Mouse (Mus musculus): Measurements from ENCODE around the gene Ovol3. TPM values are rescaled to one million over a fixed set of nuclear protein-coding genes. Genes with fewer than 3 reads are reported as not detected.
A peak's percentile ranks its signal among the peaks of the same experiment; 100 is the strongest.
"Not testable (repeated sequence)": the region's sequence is repeated elsewhere in the genome, so short reads cannot be mapped to it uniquely, and the experiment has no call there.

Ovol3 gene
- polyA plus RNA-seq, 1 experiment from 2014 or later, result not detected

DNA sequence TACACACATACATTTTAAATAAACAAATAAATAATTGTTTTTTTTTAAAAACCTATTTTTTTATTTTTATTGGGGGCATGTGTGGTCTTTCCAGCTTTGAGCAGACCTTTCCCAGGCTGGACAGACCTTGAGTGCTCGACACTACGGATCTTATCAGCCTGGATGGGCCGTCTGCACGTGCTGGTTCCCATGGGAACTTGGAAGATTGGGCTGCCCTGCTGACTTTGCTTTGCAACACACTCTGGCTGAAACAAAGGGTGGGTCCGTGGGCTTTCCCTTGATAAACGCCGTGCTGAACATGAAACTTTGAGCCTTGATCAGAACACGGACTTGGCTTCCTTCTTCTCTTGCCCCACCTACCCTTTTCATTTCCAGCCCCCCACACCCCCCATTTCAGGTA is 31.1 kb downstream of the Ovol3 start:
- peak; percentile 53; the same call in 1 of the 2 replicates for ATAC-seq (replicated peaks; ENCODE audit: low FRiP score, low TSS enrichment, low read depth)
- Histone ChIP-seq H3K9ac (ENCODE audit: low read length) (no peak overlapping the region), H3K9me3 (ENCODE audit: control insufficient read depth, low read length) (no peaks in the 10 kb centered on the region), H3K4me2 (ENCODE audit: low read length) (0 out of 2 replicates have a peak overlapping the region, but pooled peaks have one; percentile 15), H3K27ac (ENCODE audit: low read depth) (no peak overlapping the region), H3K27me3 (replicated peaks; ENCODE audit: control insufficient read depth, insufficient read depth, low read length) (no peaks in the 10 kb centered on the region), H3K4me3 (ENCODE audit: low read depth, low read length) (no peak overlapping the region), H3K36me3 (ENCODE audit: control insufficient read depth, insufficient read depth, low read length) (no peaks in the 10 kb centered on the region), H3K4me1 (replicated peaks; ENCODE audit: control insufficient read depth, insufficient read depth, low read length) (no peaks in the 10 kb centered on the region)
- DNase-seq (ENCODE audit: low spot score), result no peak
- 38% methylated on average over 8 of the region's 8 CpGs for WGBS

DNA sequence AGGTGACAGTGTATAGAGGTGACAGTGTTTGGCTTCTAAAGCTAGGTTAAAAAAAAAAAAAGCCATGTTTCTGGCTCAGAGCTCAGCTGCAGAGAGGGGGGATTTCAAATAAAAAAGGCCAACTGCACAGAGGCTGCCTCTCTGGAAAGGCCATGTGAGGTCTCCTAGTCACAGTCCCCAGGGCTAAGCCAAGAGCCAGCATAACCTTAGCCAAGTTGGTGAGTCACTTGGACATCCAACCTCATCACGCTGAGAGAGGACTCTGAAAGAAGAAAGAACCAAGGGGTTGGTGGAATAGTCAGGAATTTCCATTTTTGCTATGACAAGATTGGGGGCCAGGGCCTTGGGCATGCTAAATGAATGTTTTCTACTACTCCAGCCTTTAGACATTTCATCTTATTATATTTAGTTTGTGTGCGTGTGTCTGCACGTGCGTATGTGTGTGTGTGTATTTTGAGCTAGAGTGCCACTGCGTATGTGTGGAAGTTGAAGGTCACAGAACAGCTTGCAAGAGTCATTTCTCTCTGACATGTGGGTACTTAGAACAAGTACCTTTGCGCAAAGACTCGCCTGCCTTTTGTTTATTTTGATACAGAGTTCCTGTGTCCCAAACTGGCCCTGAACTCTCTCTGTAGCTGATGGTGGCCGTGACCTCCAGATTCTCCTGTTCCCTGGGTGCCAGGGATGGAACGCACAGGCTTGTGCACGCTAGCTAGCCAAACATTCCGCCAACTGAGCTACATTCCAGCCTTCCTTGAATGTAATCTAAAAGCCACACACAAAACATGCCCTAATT is 32.4 kb downstream of the Ovol3 start:
- Histone ChIP-seq H3K27me3 (replicated peaks; ENCODE audit: control insufficient read depth, insufficient read depth, low read length) (no peaks in the 10 kb centered on the region), H3K36me3 (ENCODE audit: control insufficient read depth, insufficient read depth, low read length) (no peaks in the 10 kb centered on the region), H3K4me1 (replicated peaks; ENCODE audit: control insufficient read depth, insufficient read depth, low read length) (peaks cover 3% of the 10 kb centered on the region; the same call in 1 of the 2 replicates), H3K9me3 (ENCODE audit: control insufficient read depth, low read length) (no peaks in the 10 kb centered on the region), H3K9ac (ENCODE audit: low read length) (no peak overlapping the region), H3K4me3 (ENCODE audit: low read depth, low read length) (no peak overlapping the region), H3K4me2 (ENCODE audit: low read length) (no peak overlapping the region), H3K27ac (ENCODE audit: low read depth) (no peak overlapping the region)
- no peak for ATAC-seq (replicated peaks; ENCODE audit: low FRiP score, low TSS enrichment, low read depth)
- WGBS, result 69% methylated on average over 11 of the region's 11 CpGs
- DNase-seq (ENCODE audit: low spot score), result no peak

DNA sequence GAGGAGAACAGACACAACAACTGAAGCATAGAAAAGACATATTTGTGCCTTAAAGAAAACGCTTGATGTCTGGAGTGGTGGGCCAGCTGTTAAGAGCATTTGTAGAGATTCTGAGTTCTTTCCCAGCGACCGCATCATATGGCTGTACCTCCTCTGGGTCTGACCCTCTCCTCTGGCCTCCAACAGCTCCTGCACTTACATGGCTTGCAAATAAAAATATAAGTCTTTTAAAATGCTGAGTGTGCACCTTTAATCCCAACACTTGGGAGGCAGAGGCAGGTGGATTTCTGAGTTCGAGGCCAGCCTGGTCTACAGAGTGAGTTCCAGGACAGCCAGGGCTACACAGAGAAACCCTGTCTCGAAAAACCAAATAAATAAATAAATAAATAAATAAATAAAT is 34.9 kb downstream of the Ovol3 start:
- WGBS, result 89% methylated on average over 5 of the region's 5 CpGs

DNA sequence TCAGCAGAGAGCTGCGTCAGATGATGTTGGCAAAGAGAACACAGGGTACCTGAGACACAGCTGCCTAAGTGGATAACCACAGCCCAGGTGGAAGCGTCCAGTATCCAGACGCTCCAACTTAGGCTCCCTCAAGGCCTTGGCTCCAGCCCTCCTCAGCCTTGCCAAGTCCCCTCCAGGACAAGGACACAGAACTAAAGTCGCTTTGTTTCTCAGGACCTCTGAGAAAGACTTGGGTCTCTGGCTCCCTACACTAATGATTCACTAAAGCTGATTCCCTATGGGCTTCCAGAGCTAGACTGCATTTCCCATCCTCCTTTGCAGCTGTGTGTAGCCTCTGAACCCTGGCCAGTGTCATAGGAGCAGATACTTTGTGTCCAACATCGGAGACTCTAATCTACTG is 35.3 kb downstream of the Ovol3 start:
- Histone ChIP-seq H3K9ac (ENCODE audit: low read length) (no peak overlapping the region), H3K27ac (ENCODE audit: low read depth) (no peak overlapping the region), H3K9me3 (ENCODE audit: control insufficient read depth, low read length) (no peaks in the 10 kb centered on the region), H3K4me3 (ENCODE audit: low read depth, low read length) (no peak overlapping the region), H3K27me3 (replicated peaks; ENCODE audit: control insufficient read depth, insufficient read depth, low read length) (no peaks in the 10 kb centered on the region), H3K4me2 (ENCODE audit: low read length) (no peak overlapping the region), H3K4me1 (replicated peaks; ENCODE audit: control insufficient read depth, insufficient read depth, low read length) (peaks cover 6% of the 10 kb centered on the region), H3K36me3 (ENCODE audit: control insufficient read depth, insufficient read depth, low read length) (no peaks in the 10 kb centered on the region)
- ATAC-seq (replicated peaks; ENCODE audit: low FRiP score, low TSS enrichment, low read depth), result no peak
- WGBS, result 76% methylated on average over 5 of the region's 5 CpGs
- no peak for DNase-seq (ENCODE audit: low spot score)

More for the DNA sequence above, 34.9 kb downstream of the Ovol3 start:
- not testable (repeated sequence) for H3K4me2 ChIP-seq (ENCODE audit: low read length); ATAC-seq (replicated peaks; ENCODE audit: low FRiP score, low TSS enrichment, low read depth); H3K36me3 ChIP-seq (ENCODE audit: control insufficient read depth, insufficient read depth, low read length); H3K27me3 ChIP-seq (replicated peaks; ENCODE audit: control insufficient read depth, insufficient read depth, low read length); H3K4me3 ChIP-seq (ENCODE audit: low read depth, low read length); H3K9me3 ChIP-seq (ENCODE audit: control insufficient read depth, low read length); H3K9ac ChIP-seq (ENCODE audit: low read length); H3K27ac ChIP-seq (ENCODE audit: low read depth); DNase-seq (ENCODE audit: low spot score); H3K4me1 ChIP-seq (replicated peaks; ENCODE audit: control insufficient read depth, insufficient read depth, low read length)

DNA sequence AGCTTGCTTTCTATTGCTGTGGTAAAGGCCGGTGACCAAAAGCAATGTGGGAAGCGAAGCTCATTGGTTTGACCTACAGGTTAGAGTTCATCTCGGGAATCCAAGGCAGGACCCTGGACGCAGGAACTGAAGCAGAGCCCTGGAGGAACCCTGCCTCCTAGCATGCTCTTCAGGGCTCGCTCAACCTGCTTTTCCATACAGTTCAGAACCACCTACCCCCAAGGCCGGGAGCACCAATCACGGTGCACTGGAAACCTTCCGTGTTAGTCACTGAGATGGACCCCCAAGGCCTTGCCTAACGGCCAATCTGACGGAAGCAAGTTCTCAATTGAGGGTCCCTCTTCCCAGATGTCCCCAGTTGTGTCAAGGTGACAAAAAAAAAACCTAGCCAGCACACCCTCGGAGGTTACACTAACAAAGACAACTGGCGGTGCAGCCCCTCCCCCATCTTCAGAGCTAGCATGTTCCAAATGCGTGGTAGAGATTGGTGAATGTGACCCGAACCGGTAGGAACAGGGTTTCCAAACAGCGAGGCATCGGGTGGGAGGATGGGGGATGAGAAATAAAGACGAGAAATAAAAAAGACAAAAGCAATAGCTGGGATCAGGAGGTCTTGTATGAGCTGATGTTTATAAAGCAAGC is 35.9 kb downstream of the Ovol3 start:
- 76% methylated on average over 18 of the region's 18 CpGs for WGBS
- Histone ChIP-seq H3K27ac (ENCODE audit: low read depth) (no peak overlapping the region), H3K9ac (ENCODE audit: low read length) (no peak overlapping the region), H3K4me1 (replicated peaks; ENCODE audit: control insufficient read depth, insufficient read depth, low read length) (peaks cover 7% of the 10 kb centered on the region), H3K27me3 (replicated peaks; ENCODE audit: control insufficient read depth, insufficient read depth, low read length) (no peaks in the 10 kb centered on the region), H3K4me3 (ENCODE audit: low read depth, low read length) (no peak overlapping the region), H3K9me3 (ENCODE audit: control insufficient read depth, low read length) (no peaks in the 10 kb centered on the region), H3K4me2 (ENCODE audit: low read length) (no peak overlapping the region), H3K36me3 (ENCODE audit: control insufficient read depth, insufficient read depth, low read length) (no peaks in the 10 kb centered on the region)
- DNase-seq (ENCODE audit: low spot score), result no peak
- no peak for ATAC-seq (replicated peaks; ENCODE audit: low FRiP score, low TSS enrichment, low read depth)

DNA sequence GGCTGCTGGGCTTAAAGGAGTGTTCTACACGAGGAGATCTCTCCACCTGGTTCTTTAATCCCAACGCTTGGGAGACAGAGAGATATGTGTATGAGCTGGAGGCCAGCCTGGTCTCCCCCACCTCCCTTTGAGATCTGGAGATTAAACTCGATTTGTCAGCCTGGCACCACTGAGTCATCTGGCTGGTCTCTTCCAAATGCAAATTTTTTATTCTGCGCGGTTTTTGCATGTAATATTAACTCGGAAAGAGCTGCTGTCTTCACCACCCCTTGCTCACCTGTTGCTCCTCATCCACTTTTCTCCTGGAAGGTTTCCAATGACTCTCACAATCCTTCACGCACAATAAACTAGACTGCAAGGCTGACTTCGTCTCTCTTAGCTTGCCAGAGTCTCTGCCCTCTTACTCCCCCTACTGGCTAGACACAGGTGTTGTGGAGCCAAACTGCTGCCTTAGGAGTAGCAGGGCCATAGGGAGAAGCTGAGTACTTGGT is 37.0 kb downstream of the Ovol3 start, which contains the start of gene Capns1:
TSS of gene Capns1 (minus strand) at position 331 of the 491 bp plus-strand sequence.
- ATAC-seq (replicated peaks; ENCODE audit: low FRiP score, low TSS enrichment, low read depth) (no peak), DNase-seq (ENCODE audit: low spot score) (peak; percentile 81)
- 7% methylated on average over 8 of the region's 8 CpGs for WGBS
- Histone ChIP-seq H3K27me3 (replicated peaks; ENCODE audit: control insufficient read depth, insufficient read depth, low read length) (no peaks in the 10 kb centered on the region), H3K9me3 (ENCODE audit: control insufficient read depth, low read length) (no peaks in the 10 kb centered on the region), H3K9ac (ENCODE audit: low read length) (no peak within 1 kb of the TSS), H3K4me2 (ENCODE audit: low read length) (peak within 1 kb of the TSS; percentile 27; the same call in 1 of the 2 replicates), H3K4me1 (replicated peaks; ENCODE audit: control insufficient read depth, insufficient read depth, low read length) (peaks cover 7% of the 10 kb centered on the region), H3K27ac (ENCODE audit: low read depth) (no peak within 1 kb of the TSS; the same call in 1 of the 2 replicates), H3K36me3 (ENCODE audit: control insufficient read depth, insufficient read depth, low read length) (no peaks in the 10 kb centered on the region), H3K4me3 (ENCODE audit: low read depth, low read length) (no peak within 1 kb of the TSS)

DNA sequence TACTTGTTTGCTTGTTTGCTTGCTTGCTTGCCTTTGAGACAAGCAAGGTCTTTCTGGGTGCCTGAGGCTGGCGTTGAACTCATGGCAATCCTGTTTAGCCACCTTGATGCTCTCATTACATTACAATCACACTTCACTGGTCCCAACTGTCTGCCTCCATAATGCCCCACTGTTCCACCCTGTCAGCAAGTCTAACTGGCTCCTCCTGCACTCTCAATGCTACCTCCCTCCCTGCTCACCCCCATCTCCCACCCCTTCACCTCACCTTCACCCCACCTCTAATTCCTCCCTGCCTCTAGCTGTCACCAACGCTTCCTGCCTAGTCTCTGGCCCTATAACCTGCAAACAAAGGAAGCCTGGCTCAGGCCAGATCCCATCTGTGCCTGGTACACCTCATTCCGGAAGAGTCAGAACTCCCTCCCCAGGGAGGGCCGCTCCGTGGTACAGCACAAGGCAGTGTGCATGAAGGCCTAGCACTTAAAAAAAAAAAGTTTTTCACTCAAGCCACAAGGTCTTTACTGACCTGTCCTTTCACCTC is 37.9 kb downstream of the Ovol3 start:
- DNase-seq (ENCODE audit: low spot score), result no peak
- no peak for ATAC-seq (replicated peaks; ENCODE audit: low FRiP score, low TSS enrichment, low read depth)
- Histone ChIP-seq H3K9ac (ENCODE audit: low read length) (no peak overlapping the region), H3K9me3 (ENCODE audit: control insufficient read depth, low read length) (no peaks in the 10 kb centered on the region), H3K4me2 (ENCODE audit: low read length) (no peak overlapping the region), H3K4me3 (ENCODE audit: low read depth, low read length) (no peak overlapping the region), H3K36me3 (ENCODE audit: control insufficient read depth, insufficient read depth, low read length) (no peaks in the 10 kb centered on the region; the same call in 1 of the 2 replicates), H3K27ac (ENCODE audit: low read depth) (no peak overlapping the region; the same call in 1 of the 2 replicates), H3K27me3 (replicated peaks; ENCODE audit: control insufficient read depth, insufficient read depth, low read length) (no peaks in the 10 kb centered on the region), H3K4me1 (replicated peaks; ENCODE audit: control insufficient read depth, insufficient read depth, low read length) (peaks cover 15% of the 10 kb centered on the region)
- 43% methylated on average over 5 of the region's 5 CpGs for WGBS

DNA sequence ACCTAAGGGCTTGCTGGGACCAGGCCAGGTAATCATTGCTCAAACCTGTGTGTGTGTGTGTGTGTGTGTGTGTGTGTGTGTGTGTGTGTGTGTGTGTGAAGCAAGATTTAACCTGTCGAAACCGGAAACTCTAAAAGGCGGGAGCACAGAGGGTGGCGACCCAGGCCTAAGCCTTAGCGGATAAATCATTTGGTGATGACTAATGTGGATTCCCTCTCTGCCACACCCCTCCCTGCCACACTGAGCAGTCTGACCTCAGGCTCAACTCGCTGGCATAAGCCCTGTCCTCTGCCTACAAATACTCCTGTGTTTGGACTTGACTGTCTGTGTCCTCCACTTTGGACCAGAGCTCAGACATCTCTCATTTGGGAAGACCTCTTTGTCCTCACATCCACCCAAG is 39.4 kb downstream of the Ovol3 start:
- H3K27ac ChIP-seq (ENCODE audit: low read depth), result no peak overlapping the region
- peaks cover 15% of the 10 kb centered on the region for H3K4me1 ChIP-seq (replicated peaks; ENCODE audit: control insufficient read depth, insufficient read depth, low read length)
- WGBS, result 47% methylated on average over 6 of the region's 6 CpGs
- no peak overlapping the region for H3K4me2 ChIP-seq (ENCODE audit: low read length)
- DNase-seq (ENCODE audit: low spot score) (no peak), ATAC-seq (replicated peaks; ENCODE audit: low FRiP score, low TSS enrichment, low read depth) (no peak)
- no peak overlapping the region for H3K4me3 ChIP-seq (ENCODE audit: low read depth, low read length)
- no peaks in the 10 kb centered on the region for H3K9me3 ChIP-seq (ENCODE audit: control insufficient read depth, low read length)
- no peak overlapping the region for H3K9ac ChIP-seq (ENCODE audit: low read length)
- H3K36me3 ChIP-seq (ENCODE audit: control insufficient read depth, insufficient read depth, low read length), result peaks cover 15% of the 10 kb centered on the region
- H3K27me3 ChIP-seq (replicated peaks; ENCODE audit: control insufficient read depth, insufficient read depth, low read length), result no peaks in the 10 kb centered on the region
